Mouse (Mus musculus) bone marrow, adult 2 months (tissue): Measurements from ENCODE around the gene Prkch.
A peak's percentile ranks its signal among the peaks of the same experiment; 100 is the strongest.

ENCODE experiments used
- CTCF ChIP-seq: fragments of 200-500 bp; IDR thresholded peaks from 2 replicates; pipeline ENCODE4 v1.5.1; 2011; ENCODE audit warnings: low read length, control low read depth; ENCODE audit not compliant: control insufficient read depth, insufficient read depth
- POLR2A ChIP-seq: fragments of 200-500 bp; IDR thresholded peaks from 2 replicates; pipeline ENCODE4 v1.6.1; 2011; ENCODE audit warnings: low read depth, mild to moderate bottlenecking, control low read depth, low read length, borderline replicate concordance; ENCODE audit not compliant: control insufficient read depth

DNA sequence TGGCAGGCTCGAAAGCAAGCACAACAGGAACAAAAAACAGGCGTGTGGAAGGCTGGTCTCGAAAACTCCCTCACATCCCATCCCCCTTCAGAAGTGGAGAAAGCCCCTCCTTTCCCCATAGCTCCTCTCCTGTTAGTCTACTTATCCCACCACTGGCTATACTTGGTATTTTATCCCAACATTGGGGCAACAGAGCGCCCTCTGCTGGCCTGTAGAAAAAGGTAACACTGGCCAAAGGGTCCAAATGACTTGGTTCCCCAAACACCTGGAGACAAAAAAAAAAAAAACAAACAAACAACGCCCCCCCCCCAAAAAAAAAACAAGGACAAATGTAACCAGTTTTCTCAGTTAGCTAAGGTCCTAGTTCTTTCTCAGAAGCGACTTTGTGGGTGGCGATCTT is 24.5 kb upstream of the Prkch start:
- TF ChIP-seq POLR2A (no peak), CTCF (peak; percentile 29; the same call in 1 of the 2 replicates)
